Mouse (Mus musculus) liver, embryonic 11.5 days (tissue): ENCODE measurements around the gene Mbnl2. TPM values are rescaled to one million over a fixed set of nuclear protein-coding genes. Genes with fewer than 3 reads are reported as not detected.

Source experiments
- ATAC-seq: fragments of 200-750 bp; cut with Nextera tagmentation; replicated peaks from 2 replicates; pipeline ENCODE4 v1.8.0; 2017; ENCODE audit warnings: moderate number of reproducible peaks, mild to moderate bottlenecking, moderate TSS enrichment, moderate library complexity; ENCODE audit not compliant: low FRiP score
- DNase-seq: peaks from one replicate; pipeline ENCODE4 v3.0.0-alpha.2; 2017; ENCODE audit warnings: low spot score
- H3K27ac ChIP-seq: fragments of 300-500 bp; sonication (generic); 2 replicates; pipeline ENCODE4 v1.5.1; 2014; ENCODE audit warnings: mild to moderate bottlenecking, low read depth, low read length, control low read depth
- H3K27me3 ChIP-seq: fragments of 300-500 bp; sonication (generic); replicated peaks from 2 replicates; pipeline ENCODE4 v1.6.1; 2014; ENCODE audit warnings: low read length, mixed read lengths; ENCODE audit not compliant: control insufficient read depth, insufficient read depth
- H3K36me3 ChIP-seq: fragments of 300-500 bp; sonication (generic); 2 replicates; pipeline ENCODE4 v1.6.1; 2014; ENCODE audit warnings: mild to moderate bottlenecking, low read length, moderate library complexity, mixed read lengths; ENCODE audit not compliant: control insufficient read depth, insufficient read depth
- H3K4me1 ChIP-seq: fragments of 300-500 bp; sonication (generic); replicated peaks from 2 replicates; pipeline ENCODE4 v1.6.1; 2014; ENCODE audit warnings: low read length, mixed read lengths; ENCODE audit not compliant: control insufficient read depth, insufficient read depth
- H3K4me2 ChIP-seq: fragments of 300-500 bp; sonication (generic); 2 replicates; pipeline ENCODE4 v1.6.1; 2014; ENCODE audit warnings: mild to moderate bottlenecking, control low read depth, moderate library complexity
- H3K4me3 ChIP-seq: fragments of 300-500 bp; sonication (generic); 2 replicates; pipeline ENCODE4 v1.5.1; 2014; ENCODE audit warnings: low read depth, low read length, control low read depth
- H3K9ac ChIP-seq: fragments of 300-500 bp; sonication (generic); 2 replicates; pipeline ENCODE4 v1.6.1; 2014; ENCODE audit warnings: low read depth, low read length, control low read depth
- H3K9me3 ChIP-seq: fragments of 300-500 bp; sonication (generic); 2 replicates; pipeline ENCODE4 v1.6.1; 2016; ENCODE audit warnings: low read length, inconsistent platforms, mixed read lengths; ENCODE audit not compliant: control insufficient read depth
- WGBS: fragments of 180-500 bp; shearing (Covaris S2); extraction: QIAGEN DNeasy Blood & Tissue Kit; methylation state at CpG from one replicate; pipeline ENCODE4 v1.1.7; 2014; 5-methylcytosine and 5-hydroxymethylcytosine counted together
- polyA plus RNA-seq: library from polyadenylated mRNA; unstranded; fragments of >200 nt; fragmentation: Nextera tagmentation; extraction: Ambion mirVana; gene quantifications from 2 replicates; pipeline ENCODE4 v1.2.1, GENCODE M21; 2014

Mbnl2 gene
- polyA plus RNA-seq, 1 experiment from 2014 or later, result 38.2 TPM

GRCm38 (mm10) chr14:120278290-120279244 lies 3.1 kb downstream of the Mbnl2 start:
- Histone ChIP-seq H3K36me3 (no peaks in the 10 kb centered on the region), H3K27me3 (no peaks in the 10 kb centered on the region), H3K4me3 (peak overlapping the region; percentile 73), H3K4me2 (peak overlapping the region; percentile 79), H3K9me3 (no peaks in the 10 kb centered on the region), H3K27ac (peak overlapping the region; percentile 63), H3K4me1 (peaks cover 30% of the 10 kb centered on the region), H3K9ac (peak overlapping the region; percentile 31; the same call in 1 of the 2 replicates)
- 19% methylated on average over 21 of the region's 21 CpGs for WGBS
- DNase-seq, result no peak
- peak; percentile 15; the same call in 1 of the 2 replicates for ATAC-seq

- Histone ChIP-seq H3K4me2 (no peak overlapping the region), H3K9ac (no peak overlapping the region), H3K27ac (no peak overlapping the region), H3K4me3 (no peak overlapping the region), H3K4me1 (peaks cover 26% of the 10 kb centered on the region), H3K9me3 (no peaks in the 10 kb centered on the region), H3K36me3 (no peaks in the 10 kb centered on the region), H3K27me3 (no peaks in the 10 kb centered on the region)
- ATAC-seq (no peak), DNase-seq (no peak)
These were observed 4.7 kb downstream of the Mbnl2 start for GRCm38 (mm10) chr14:120280136-120280535.

- Histone ChIP-seq H3K4me1 (peaks cover 35% of the 10 kb centered on the region), H3K27ac (no peak overlapping the region), H3K4me3 (no peak overlapping the region), H3K4me2 (no peak overlapping the region), H3K36me3 (no peaks in the 10 kb centered on the region), H3K9me3 (no peaks in the 10 kb centered on the region), H3K9ac (no peak overlapping the region), H3K27me3 (no peaks in the 10 kb centered on the region)
- ATAC-seq, result no peak
- WGBS, result 79% methylated on average over 8 of the region's 8 CpGs
- no peak for DNase-seq
These were observed 8.3 kb downstream of the Mbnl2 start for GRCm38 (mm10) chr14:120283787-120284186.

GRCm38 (mm10) chr14:120284504-120284903 lies 9.0 kb downstream of the Mbnl2 start:
- H3K36me3 ChIP-seq, result no peaks in the 10 kb centered on the region
- no peaks in the 10 kb centered on the region for H3K9me3 ChIP-seq
- H3K4me1 ChIP-seq, result peaks cover 31% of the 10 kb centered on the region
- no peak overlapping the region for H3K9ac ChIP-seq
- no peaks in the 10 kb centered on the region for H3K27me3 ChIP-seq
- no peak overlapping the region for H3K4me3 ChIP-seq
- WGBS, result 81% methylated on average over 5 of the region's 5 CpGs
- H3K4me2 ChIP-seq, result no peak overlapping the region
- ATAC-seq (no peak), DNase-seq (no peak)
- no peak overlapping the region for H3K27ac ChIP-seq

GRCm38 (mm10) chr14:120287121-120287986 lies 11.9 kb downstream of the Mbnl2 start:
- ATAC-seq (no peak; the same call in 1 of the 2 replicates), DNase-seq (no peak)
- H3K27me3 ChIP-seq, result no peaks in the 10 kb centered on the region
- peaks cover 29% of the 10 kb centered on the region for H3K4me1 ChIP-seq
- H3K4me3 ChIP-seq, result no peak overlapping the region
- H3K9me3 ChIP-seq, result no peaks in the 10 kb centered on the region
- peak overlapping the region; percentile 19; the same call in 1 of the 2 replicates for H3K27ac ChIP-seq
- H3K36me3 ChIP-seq, result no peaks in the 10 kb centered on the region
- 33% methylated on average over 21 of the region's 21 CpGs for WGBS
- H3K9ac ChIP-seq, result no peak overlapping the region
- H3K4me2 ChIP-seq, result peak overlapping the region; percentile 40

- H3K4me3 ChIP-seq, result no peak overlapping the region
- no peak for ATAC-seq
- no peak overlapping the region for H3K4me2 ChIP-seq
- H3K27me3 ChIP-seq, result no peaks in the 10 kb centered on the region
- peaks cover 29% of the 10 kb centered on the region for H3K4me1 ChIP-seq
- H3K36me3 ChIP-seq, result no peaks in the 10 kb centered on the region
- DNase-seq, result no peak
- H3K27ac ChIP-seq, result no peak overlapping the region
- H3K9ac ChIP-seq, result no peak overlapping the region
- no peaks in the 10 kb centered on the region for H3K9me3 ChIP-seq
These were observed 12.5 kb downstream of the Mbnl2 start for GRCm38 (mm10) chr14:120287987-120288275.

GRCm38 (mm10) chr14:120288378-120289002 lies 13.0 kb downstream of the Mbnl2 start:
- Histone ChIP-seq H3K9ac (no peak overlapping the region), H3K4me3 (no peak overlapping the region), H3K4me2 (no peak overlapping the region), H3K36me3 (no peaks in the 10 kb centered on the region), H3K4me1 (peaks cover 29% of the 10 kb centered on the region), H3K27me3 (no peaks in the 10 kb centered on the region), H3K9me3 (no peaks in the 10 kb centered on the region), H3K27ac (no peak overlapping the region)
- ATAC-seq (no peak), DNase-seq (no peak)
- WGBS, result 75% methylated on average over 10 of the region's 10 CpGs

- H3K9me3 ChIP-seq, result no peaks in the 10 kb centered on the region
- no peak overlapping the region for H3K27ac ChIP-seq
- H3K4me2 ChIP-seq, result no peak overlapping the region
- WGBS, result 78% methylated on average over 9 of the region's 9 CpGs
- no peak for ATAC-seq
- H3K9ac ChIP-seq, result no peak overlapping the region
- H3K36me3 ChIP-seq, result no peaks in the 10 kb centered on the region
- peaks cover 29% of the 10 kb centered on the region for H3K4me1 ChIP-seq
- DNase-seq, result no peak
- H3K27me3 ChIP-seq, result no peaks in the 10 kb centered on the region
- H3K4me3 ChIP-seq, result no peak overlapping the region
These were observed 13.6 kb downstream of the Mbnl2 start for GRCm38 (mm10) chr14:120289065-120289464.
